Mouse (Mus musculus): ENCODE results near the gene Elmo1. TPM values are rescaled to one million over a fixed set of nuclear protein-coding genes. Genes with fewer than 3 reads are reported as not detected.

Elmo1 gene
- polyA plus RNA-seq, 1 experiment: 0.01 TPM

GRCm38 (mm10) chr13:20473641-20474078 lies 383.3 kb downstream of the Elmo1 start:
- H3K4me1 ChIP-seq (ENCODE audit: control insufficient read depth): no peaks in the 10 kb centered on the region
- no peaks in the 10 kb centered on the region for H3K9me3 ChIP-seq (ENCODE audit: control insufficient read depth, low read length)
- no peak overlapping the region for H3K4me3 ChIP-seq (replicated peaks)
- no peaks in the 10 kb centered on the region for H3K27me3 ChIP-seq (ENCODE audit: control insufficient read depth)
- no peaks in the 10 kb centered on the region for H3K36me3 ChIP-seq (ENCODE audit: control insufficient read depth)
- TF ChIP-seq GATA1 (IDR thresholded peaks at IDR 0.05; ENCODE audit: low read length): no peak
- no peak for TF ChIP-seq TAL1 (IDR thresholded peaks at IDR 0.05; ENCODE audit: low read length)

- no peak overlapping the region for H3K4me3 ChIP-seq (replicated peaks)
- no peaks in the 10 kb centered on the region for H3K36me3 ChIP-seq (ENCODE audit: control insufficient read depth)
- TF ChIP-seq GATA1 (IDR thresholded peaks at IDR 0.05; ENCODE audit: low read length) (no peak), TAL1 (IDR thresholded peaks at IDR 0.05; ENCODE audit: low read length) (no peak)
Observed at GRCm38 (mm10) chr13:20474600-20474999, 384.2 kb downstream of the Elmo1 start.

GRCm38 (mm10) chr13:20481805-20482204 lies 391.4 kb downstream of the Elmo1 start:
- Histone ChIP-seq H3K9me3 (ENCODE audit: control insufficient read depth, low read length) (no peaks in the 10 kb centered on the region), H3K4me1 (ENCODE audit: control insufficient read depth) (no peaks in the 10 kb centered on the region), H3K4me3 (replicated peaks) (no peak overlapping the region), H3K27me3 (ENCODE audit: control insufficient read depth) (no peaks in the 10 kb centered on the region), H3K36me3 (ENCODE audit: control insufficient read depth) (no peaks in the 10 kb centered on the region)
- TF ChIP-seq TAL1 (IDR thresholded peaks at IDR 0.05; ENCODE audit: low read length) (no peak), GATA1 (IDR thresholded peaks at IDR 0.05; ENCODE audit: low read length) (no peak)

More at GRCm38 (mm10) chr13:20474600-20474999, 384.2 kb downstream of the Elmo1 start:
- no peaks in the 10 kb centered on the region for H3K4me1 ChIP-seq (ENCODE audit: control insufficient read depth)
- no peaks in the 10 kb centered on the region for H3K27me3 ChIP-seq (ENCODE audit: control insufficient read depth)
- no peaks in the 10 kb centered on the region for H3K9me3 ChIP-seq (ENCODE audit: control insufficient read depth, low read length)

GRCm38 (mm10) chr13:20489110-20489509 lies 398.7 kb downstream of the Elmo1 start:
- H3K4me1 ChIP-seq (ENCODE audit: control insufficient read depth): no peaks in the 10 kb centered on the region
- TF ChIP-seq TAL1 (IDR thresholded peaks at IDR 0.05; ENCODE audit: low read length) (no peak), GATA1 (IDR thresholded peaks at IDR 0.05; ENCODE audit: low read length) (no peak)
- no peaks in the 10 kb centered on the region for H3K36me3 ChIP-seq (ENCODE audit: control insufficient read depth)
- H3K27me3 ChIP-seq (ENCODE audit: control insufficient read depth): no peaks in the 10 kb centered on the region
- no peak overlapping the region for H3K4me3 ChIP-seq (replicated peaks)
- no peaks in the 10 kb centered on the region for H3K9me3 ChIP-seq (ENCODE audit: control insufficient read depth, low read length)

GRCm38 (mm10) chr13:20489698-20490417 lies 399.5 kb downstream of the Elmo1 start:
- no peaks in the 10 kb centered on the region for H3K9me3 ChIP-seq (ENCODE audit: control insufficient read depth, low read length)
- TF ChIP-seq TAL1 (IDR thresholded peaks at IDR 0.05; ENCODE audit: low read length) (no peak), GATA1 (IDR thresholded peaks at IDR 0.05; ENCODE audit: low read length) (no peak)
- H3K4me3 ChIP-seq (replicated peaks): no peak overlapping the region
- H3K27me3 ChIP-seq (ENCODE audit: control insufficient read depth): no peaks in the 10 kb centered on the region
- no peaks in the 10 kb centered on the region for H3K4me1 ChIP-seq (ENCODE audit: control insufficient read depth)
- H3K36me3 ChIP-seq (ENCODE audit: control insufficient read depth): no peaks in the 10 kb centered on the region

DNA sequence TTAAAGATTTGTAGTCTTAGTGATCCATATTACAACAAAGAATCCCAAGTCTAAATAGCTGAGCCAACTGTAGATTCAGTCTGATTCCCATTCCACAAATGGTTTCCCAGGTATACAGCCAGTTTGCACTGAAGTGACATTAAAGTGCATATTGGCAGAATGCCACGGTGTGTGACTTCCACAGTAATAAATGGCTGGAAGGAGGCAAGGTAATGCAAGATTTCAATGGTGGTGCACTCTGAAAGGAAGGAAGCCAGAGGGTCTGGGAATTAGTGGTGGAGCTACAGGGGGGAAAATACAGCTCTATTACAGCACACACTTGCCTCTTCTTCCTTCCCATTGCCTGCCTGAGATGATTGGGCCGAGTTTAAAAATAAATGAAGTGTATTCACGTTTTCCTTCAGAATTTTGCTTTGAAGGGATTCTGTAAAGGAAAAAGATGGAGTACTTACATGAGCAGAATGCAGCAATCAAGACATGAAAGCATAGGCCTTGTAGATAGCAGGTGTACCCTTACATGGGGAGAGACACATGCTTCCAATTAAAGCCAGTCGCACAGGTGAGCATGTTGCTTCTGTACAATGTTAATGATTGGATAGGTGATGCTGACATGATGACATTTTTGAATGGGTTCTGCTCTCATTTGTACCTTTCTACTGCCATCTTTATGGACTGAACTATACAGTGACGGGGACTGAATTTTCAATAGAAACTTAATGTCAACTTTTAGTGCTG lies 400.6 kb downstream of the Elmo1 start:
- Histone ChIP-seq H3K27me3 (ENCODE audit: control insufficient read depth) (no peaks in the 10 kb centered on the region), H3K9me3 (ENCODE audit: control insufficient read depth, low read length) (no peaks in the 10 kb centered on the region), H3K4me3 (replicated peaks) (no peak overlapping the region), H3K36me3 (ENCODE audit: control insufficient read depth) (no peaks in the 10 kb centered on the region), H3K4me1 (ENCODE audit: control insufficient read depth) (no peaks in the 10 kb centered on the region)
- TF ChIP-seq TAL1 (IDR thresholded peaks at IDR 0.05; ENCODE audit: low read length) (no peak), GATA1 (IDR thresholded peaks at IDR 0.05; ENCODE audit: low read length) (no peak)

DNA sequence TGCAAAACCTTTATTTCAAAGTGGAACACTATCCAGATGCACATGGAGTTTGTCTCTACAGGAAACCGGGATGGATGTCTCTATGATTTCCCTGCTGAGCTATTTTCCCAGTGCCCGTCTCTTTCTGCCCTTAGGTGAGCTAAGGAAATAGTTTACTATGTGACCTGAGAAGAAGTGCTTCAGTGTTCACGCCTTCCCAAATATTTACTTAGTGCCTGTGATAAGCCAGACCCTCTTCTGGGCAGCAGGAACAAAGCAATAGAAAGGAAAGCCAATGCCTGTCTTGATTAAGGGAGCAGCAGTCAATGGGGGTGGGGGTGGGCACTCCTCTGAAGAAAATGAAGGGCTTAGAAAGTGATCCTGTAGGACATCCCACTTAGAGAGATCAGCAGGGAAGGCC lies 401.3 kb downstream of the Elmo1 start:
- Histone ChIP-seq H3K36me3 (ENCODE audit: control insufficient read depth) (no peaks in the 10 kb centered on the region), H3K4me1 (ENCODE audit: control insufficient read depth) (no peaks in the 10 kb centered on the region), H3K4me3 (replicated peaks) (no peak overlapping the region), H3K27me3 (ENCODE audit: control insufficient read depth) (no peaks in the 10 kb centered on the region), H3K9me3 (ENCODE audit: control insufficient read depth, low read length) (no peaks in the 10 kb centered on the region)
- TF ChIP-seq TAL1 (IDR thresholded peaks at IDR 0.05; ENCODE audit: low read length) (no peak), GATA1 (IDR thresholded peaks at IDR 0.05; ENCODE audit: low read length) (no peak)

GRCm38 (mm10) chr13:20494047-20494739 lies 403.8 kb downstream of the Elmo1 start:
- Histone ChIP-seq H3K27me3 (ENCODE audit: control insufficient read depth) (no peaks in the 10 kb centered on the region), H3K4me1 (ENCODE audit: control insufficient read depth) (no peaks in the 10 kb centered on the region), H3K4me3 (replicated peaks) (no peak overlapping the region), H3K9me3 (ENCODE audit: control insufficient read depth, low read length) (no peaks in the 10 kb centered on the region), H3K36me3 (ENCODE audit: control insufficient read depth) (no peaks in the 10 kb centered on the region)
- no peak for TF ChIP-seq TAL1 (IDR thresholded peaks at IDR 0.05; ENCODE audit: low read length)
- no peak for TF ChIP-seq GATA1 (IDR thresholded peaks at IDR 0.05; ENCODE audit: low read length)

DNA sequence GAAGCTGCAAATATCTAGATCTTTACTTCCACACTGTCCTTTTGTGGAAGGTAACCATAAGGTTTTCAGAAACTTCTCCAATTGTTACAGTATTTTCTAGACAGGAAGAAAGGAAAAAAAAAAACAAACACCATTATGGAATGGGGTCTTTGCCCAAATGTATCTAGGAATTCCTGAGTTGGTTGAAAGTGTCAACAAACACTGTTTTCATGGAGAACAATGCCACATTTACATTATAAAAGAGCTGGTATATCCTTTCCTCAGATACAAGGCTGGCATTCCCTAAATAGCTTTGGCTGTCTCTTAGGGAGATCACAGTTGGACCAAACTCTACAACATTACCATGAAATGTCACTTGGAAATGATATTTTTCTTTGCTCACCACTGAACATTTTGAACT lies 411.5 kb downstream of the Elmo1 start:
- no peaks in the 10 kb centered on the region for H3K9me3 ChIP-seq (ENCODE audit: control insufficient read depth, low read length)
- no peaks in the 10 kb centered on the region for H3K4me1 ChIP-seq (ENCODE audit: control insufficient read depth)
- H3K36me3 ChIP-seq (ENCODE audit: control insufficient read depth): no peaks in the 10 kb centered on the region
- H3K27me3 ChIP-seq (ENCODE audit: control insufficient read depth): no peaks in the 10 kb centered on the region
- TF ChIP-seq TAL1 (IDR thresholded peaks at IDR 0.05; ENCODE audit: low read length) (no peak), GATA1 (IDR thresholded peaks at IDR 0.05; ENCODE audit: low read length) (no peak)
- no peak overlapping the region for H3K4me3 ChIP-seq (replicated peaks)
